Mouse (Mus musculus): Measurements from ENCODE around the gene Asic1. TPM values are rescaled to one million over a fixed set of nuclear protein-coding genes. Genes with fewer than 3 reads are reported as not detected.
"Not testable (repeated sequence)": the region's sequence is repeated elsewhere in the genome, so short reads cannot be mapped to it uniquely, and the experiment has no call there.

The Asic1 gene
- total RNA-seq, 2 experiments from 2014 or later: 0.08 to 0.61 TPM

- no peak for DNase-seq
Measured at GRCm38 (mm10) chr15:99719865-99720264, 49.7 kb downstream of the Asic1 start.

GRCm38 (mm10) chr15:99721921-99722743, 52.0 kb downstream of the Asic1 start:
- no peak for DNase-seq

DNA sequence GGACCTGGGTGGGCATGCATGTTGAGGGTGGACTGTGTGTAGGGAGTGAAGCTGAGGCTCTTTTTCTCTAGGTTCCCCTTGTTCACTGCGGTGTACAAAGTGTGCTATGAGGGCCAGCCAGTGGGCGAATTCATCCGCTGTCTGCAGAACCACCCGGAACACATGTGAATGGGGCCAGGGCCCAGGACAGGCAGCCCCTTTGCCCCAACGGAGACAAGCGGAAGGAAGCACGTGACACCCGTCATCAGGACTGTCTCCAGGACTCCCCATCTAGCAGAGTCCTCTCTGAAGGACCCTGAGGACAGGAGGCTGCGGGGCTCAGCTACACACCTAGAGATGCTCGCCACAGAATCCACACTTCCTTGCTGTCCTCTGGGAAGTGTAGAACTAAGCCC, 52.9 kb downstream of the Asic1 start:
- no peak for DNase-seq

DNA sequence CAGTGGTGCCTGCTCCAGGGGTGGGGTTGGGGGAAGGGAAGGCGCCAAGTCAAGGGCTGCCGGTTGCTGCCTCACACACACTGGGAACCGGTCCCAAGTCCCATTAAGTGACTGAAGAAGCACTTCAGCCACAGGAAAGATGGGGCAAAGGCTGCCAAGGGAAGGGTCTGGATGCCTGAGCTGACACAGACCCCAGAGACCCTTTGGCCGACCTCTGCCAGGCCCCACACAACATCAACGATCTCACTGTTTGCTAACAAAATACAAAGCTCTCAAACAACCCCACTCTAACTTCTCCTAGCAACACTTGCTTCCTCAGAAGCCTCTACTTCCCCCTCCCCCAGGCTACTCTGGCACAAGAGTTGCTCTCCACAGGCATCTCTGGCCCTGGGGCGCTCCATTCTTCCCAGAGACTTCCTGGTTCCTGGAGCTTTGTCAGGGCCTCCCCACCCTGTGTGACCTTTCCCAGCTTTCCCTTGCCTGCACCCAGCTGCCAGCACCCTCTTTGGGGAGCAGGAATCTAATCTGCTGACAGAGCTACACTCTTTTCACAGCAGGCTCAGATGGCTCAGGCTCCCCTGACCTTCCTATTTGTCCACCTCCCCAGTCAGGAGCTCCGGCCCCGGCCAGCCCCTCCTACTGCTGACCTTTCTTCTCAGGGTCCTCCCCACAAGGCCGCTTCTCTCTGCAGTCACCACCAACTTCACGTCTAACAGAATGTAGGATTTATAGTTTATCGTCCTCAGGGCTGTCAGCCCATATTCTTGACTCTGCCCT, 53.5 kb downstream of the Asic1 start:
- DNase-seq: peak; percentile 85

GRCm38 (mm10) chr15:99724292-99725021, 54.3 kb downstream of the Asic1 start:
- peak; percentile 83 for DNase-seq

- DNase-seq: peak; percentile 95
Measured at GRCm38 (mm10) chr15:99725341-99726155, 55.4 kb downstream of the Asic1 start, which contains the start of gene Cox14. Gene Cox14, plus strand, starts transcription at chr15:99725618.

- DNase-seq: no peak
Measured at GRCm38 (mm10) chr15:99726549-99726948, 56.4 kb downstream of the Asic1 start.

GRCm38 (mm10) chr15:99727039-99727438, 56.9 kb downstream of the Asic1 start:
- not testable (repeated sequence) for DNase-seq

- no peak for DNase-seq
Measured at GRCm38 (mm10) chr15:99727525-99727924, 57.4 kb downstream of the Asic1 start.

- DNase-seq: no peak
Measured at GRCm38 (mm10) chr15:99728211-99728610, 58.0 kb downstream of the Asic1 start.

- no peak for DNase-seq
Measured at GRCm38 (mm10) chr15:99729056-99729783, 59.1 kb downstream of the Asic1 start.

- no peak for DNase-seq
Measured at GRCm38 (mm10) chr15:99731167-99731566, 61.0 kb downstream of the Asic1 start.

DNA sequence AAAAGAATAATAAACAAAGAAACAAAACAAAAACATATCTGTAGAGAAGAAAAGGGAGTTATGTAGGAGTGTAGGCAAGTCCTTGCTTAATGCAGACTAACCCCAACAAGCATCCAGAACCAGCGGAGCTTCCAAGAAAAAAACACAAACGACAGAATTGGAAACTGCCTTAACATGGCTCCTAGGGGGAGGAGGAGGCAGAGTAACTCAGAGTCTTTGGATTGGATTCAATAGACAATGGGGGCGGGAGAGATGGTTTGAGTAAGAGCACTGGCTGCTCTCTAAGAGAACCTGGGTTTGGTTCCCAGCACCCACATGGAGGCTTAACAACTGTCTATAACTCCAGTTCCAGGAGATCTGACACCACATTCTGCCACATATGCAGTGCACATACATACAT, 61.5 kb downstream of the Asic1 start:
- DNase-seq: no peak

- no peak for DNase-seq
Measured at GRCm38 (mm10) chr15:99733186-99733585, 63.0 kb downstream of the Asic1 start.

DNA sequence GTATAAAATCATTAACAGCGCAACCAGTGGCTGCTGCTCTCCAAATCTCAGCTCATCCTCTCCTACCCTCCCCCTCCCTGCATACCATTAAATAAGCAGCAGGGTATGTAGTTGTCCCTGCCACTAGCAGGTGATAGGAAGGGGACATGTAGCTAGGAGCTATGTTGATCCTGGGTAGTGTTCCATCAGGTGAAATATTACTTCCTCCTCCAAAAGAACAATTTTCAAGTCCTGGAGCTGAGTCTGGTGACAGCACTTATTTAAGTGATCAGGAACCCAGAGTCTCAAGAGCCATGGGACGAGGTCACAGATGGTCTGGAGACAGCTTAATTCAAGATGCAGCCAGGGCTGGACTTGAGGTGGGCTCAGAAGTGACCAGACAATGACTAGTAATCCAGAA, 65.5 kb downstream of the Asic1 start:
- peak; percentile 100 for DNase-seq

DNA sequence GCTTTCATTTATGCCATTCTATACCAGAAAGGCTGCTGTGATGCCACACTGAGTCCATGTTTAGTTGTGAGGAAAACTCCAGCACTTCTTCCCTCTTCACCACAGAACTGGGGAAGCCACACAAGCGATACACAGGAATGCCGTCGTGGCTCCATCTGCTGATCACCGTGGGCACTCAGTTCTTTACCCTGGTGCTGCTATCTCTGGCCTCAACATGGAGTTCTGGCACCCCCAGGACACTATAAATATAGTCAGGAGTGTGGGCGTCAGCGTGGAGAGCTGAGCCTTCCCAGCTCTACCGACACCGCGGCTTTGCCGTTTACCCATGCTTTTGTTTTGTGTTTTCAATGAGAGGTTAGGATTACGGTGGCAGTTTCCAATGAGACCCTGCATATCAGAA, 66.5 kb downstream of the Asic1 start:
- no peak for DNase-seq

DNA sequence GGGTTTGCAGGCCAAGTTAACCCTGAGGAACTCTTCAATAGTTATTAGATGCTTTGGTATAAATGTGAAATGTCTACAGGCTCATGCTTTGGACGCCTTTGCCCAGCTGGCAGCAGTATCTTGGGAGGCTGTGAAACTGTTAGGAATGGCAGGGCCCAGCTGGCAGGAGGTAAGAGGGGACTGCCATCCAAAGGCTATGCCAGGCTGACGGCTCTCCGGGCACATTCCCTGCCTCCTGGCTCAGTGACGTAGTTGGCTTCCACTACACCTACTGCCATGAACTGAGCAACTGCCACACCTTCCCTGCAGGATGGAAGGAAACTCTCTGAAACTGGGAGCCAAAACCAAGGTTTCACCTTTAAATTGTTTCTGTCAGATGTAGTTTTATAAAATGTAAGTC, 70.1 kb downstream of the Asic1 start:
- DNase-seq: no peak

All from gastrocnemius, postnatal 25 days (tissue).